Mouse (Mus musculus) cerebellum, postnatal 10 days (tissue): ENCODE results near the gene Ireb2.
"Not testable (repeated sequence)": the region's sequence is repeated elsewhere in the genome, so short reads cannot be mapped to it uniquely, and the experiment has no call there.

Experiments used
- DNase-seq, 2 experiments: peaks; one replicate each; pipeline ENCODE4 v3.0.0; 2021; ENCODE audit warnings: mixed read lengths in 2 of 2

Ireb2 gene

GRCm38 (mm10) chr9:54863363-54864281, at the start of gene Ireb2:
Ireb2 (plus strand) TSS chr9:54863789.
- peak; percentile 100 for DNase-seq

GRCm38 (mm10) chr9:54816508-54817201, 46.9 kb upstream of the Ireb2 start:
- DNase-seq: peak; percentile 36 to 45

GRCm38 (mm10) chr9:54821442-54822100, 42.0 kb upstream of the Ireb2 start:
- DNase-seq: peak; percentile 73 to 85

GRCm38 (mm10) chr9:54829760-54830159, 33.8 kb upstream of the Ireb2 start:
- DNase-seq: peak; percentile 28 to 38

- DNase-seq: peak; percentile 67 to 68
These were observed 33.0 kb upstream of the Ireb2 start for GRCm38 (mm10) chr9:54830624-54831023.

- no peak for DNase-seq
These were observed 29.8 kb upstream of the Ireb2 start for GRCm38 (mm10) chr9:54833831-54834230.

- not testable (repeated sequence) for DNase-seq
These were observed 27.5 kb upstream of the Ireb2 start for GRCm38 (mm10) chr9:54835951-54836717.

GRCm38 (mm10) chr9:54837835-54838234, 25.8 kb upstream of the Ireb2 start:
- DNase-seq: no peak

GRCm38 (mm10) chr9:54840145-54840544, 23.4 kb upstream of the Ireb2 start:
- no peak for DNase-seq

GRCm38 (mm10) chr9:54842311-54842710, 21.3 kb upstream of the Ireb2 start:
- no peak for DNase-seq

- DNase-seq: no peak
These were observed 19.7 kb upstream of the Ireb2 start for GRCm38 (mm10) chr9:54843887-54844286.

- no peak for DNase-seq
These were observed 18.9 kb upstream of the Ireb2 start for GRCm38 (mm10) chr9:54844556-54845176.

- DNase-seq: no peak
These were observed 15.4 kb upstream of the Ireb2 start for GRCm38 (mm10) chr9:54848203-54848602.

- DNase-seq: not testable (repeated sequence)
These were observed 10.6 kb upstream of the Ireb2 start for GRCm38 (mm10) chr9:54853036-54853435.

- DNase-seq: no peak
These were observed 10.0 kb upstream of the Ireb2 start for GRCm38 (mm10) chr9:54853619-54854018.

- no peak for DNase-seq
These were observed 8.0 kb upstream of the Ireb2 start for GRCm38 (mm10) chr9:54855638-54856037.

- DNase-seq: no peak
These were observed 7.5 kb upstream of the Ireb2 start for GRCm38 (mm10) chr9:54856121-54856520.

- no peak for DNase-seq
These were observed 6.1 kb upstream of the Ireb2 start for GRCm38 (mm10) chr9:54857474-54857873.

- DNase-seq: no peak
These were observed 3.1 kb upstream of the Ireb2 start for GRCm38 (mm10) chr9:54860526-54860925.

- no peak for DNase-seq
These were observed 15.2 kb downstream of the Ireb2 start for GRCm38 (mm10) chr9:54878759-54879158.

- no peak for DNase-seq
These were observed 28.5 kb downstream of the Ireb2 start for GRCm38 (mm10) chr9:54892111-54892510.

GRCm38 (mm10) chr9:54897097-54897496, 33.5 kb downstream of the Ireb2 start:
- DNase-seq: no peak
